Mouse (Mus musculus): ENCODE measurements at regions not wholly inside any gene's neighbourhood (a gene's known extent, or its start where the extent isn't known, plus 50 kb on each side); places are given as distances from the start of the nearest gene placed in this dataset.

DNA sequence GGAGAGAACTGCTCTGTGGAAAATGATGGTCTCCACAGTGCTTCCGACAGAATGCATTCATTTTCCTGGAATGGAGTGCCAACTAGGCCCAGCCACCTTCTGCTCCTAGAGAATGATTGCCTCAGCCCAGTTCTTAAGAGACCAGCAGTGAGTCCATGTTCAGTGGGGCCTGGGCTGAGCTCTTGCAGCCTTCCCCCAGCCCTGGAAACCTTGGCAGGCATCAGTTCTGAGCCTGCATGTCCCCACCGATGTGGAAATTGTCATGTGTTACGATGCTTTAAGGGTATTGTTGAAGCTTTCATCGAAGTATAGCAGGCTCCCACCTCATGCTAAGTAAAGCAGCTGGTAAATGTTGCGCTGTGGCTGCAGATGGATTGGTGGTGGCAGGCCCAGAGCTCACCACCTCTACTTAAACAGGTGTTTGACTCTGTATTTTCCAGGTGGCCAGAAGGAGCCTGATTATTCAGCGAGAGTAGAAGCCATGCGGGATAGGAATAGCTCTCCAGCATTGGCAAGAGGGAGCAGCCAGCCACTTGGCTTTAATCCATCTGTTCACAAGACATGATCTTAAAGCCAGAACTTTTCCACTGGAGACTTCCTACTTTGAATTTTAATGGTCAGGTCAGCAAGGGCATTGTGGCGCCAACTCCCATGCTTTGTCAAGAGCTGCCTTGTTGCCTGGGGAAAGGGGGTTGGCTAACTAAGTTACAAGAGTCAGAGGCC, 437.5 kb downstream of the Meis1 start:
- DNase-seq (ENCODE audit: low spot score): no peak

DNA sequence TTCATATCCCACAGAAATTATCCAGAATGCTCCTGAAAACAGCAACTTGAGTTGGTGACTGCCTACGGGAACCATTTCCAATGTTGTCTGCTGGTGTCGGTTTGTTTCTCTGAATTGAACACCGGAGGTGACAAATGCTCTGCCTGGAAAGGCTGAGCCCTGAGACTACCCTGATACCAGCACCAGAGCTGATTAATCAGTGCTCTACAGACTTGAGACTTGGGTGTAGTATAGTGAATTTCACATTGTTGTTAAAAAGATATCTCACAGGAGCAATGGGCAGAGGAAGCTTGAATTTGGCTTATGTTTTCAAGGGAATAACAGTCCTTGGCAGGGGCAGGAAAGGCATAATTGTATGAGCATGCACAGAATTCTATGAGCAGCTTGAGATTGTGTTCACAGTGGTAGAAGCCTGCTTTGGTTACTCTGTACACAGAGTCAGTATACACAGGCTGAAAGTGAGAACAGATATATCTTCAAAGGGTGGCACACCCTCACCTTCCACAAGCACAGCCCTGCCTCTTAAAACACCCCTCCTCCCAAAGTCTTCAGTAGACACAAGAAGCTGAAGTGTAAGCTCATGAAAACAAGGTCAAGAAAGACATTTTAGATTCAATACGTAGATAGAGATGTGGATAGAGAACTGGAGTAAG, 447.1 kb downstream of the Meis1 start:
- DNase-seq (ENCODE audit: low spot score): no peak

GRCm38 (mm10) chr11:18563011-18563410, 455.8 kb downstream of the Meis1 start:
- no peak for DNase-seq (ENCODE audit: low spot score)

DNA sequence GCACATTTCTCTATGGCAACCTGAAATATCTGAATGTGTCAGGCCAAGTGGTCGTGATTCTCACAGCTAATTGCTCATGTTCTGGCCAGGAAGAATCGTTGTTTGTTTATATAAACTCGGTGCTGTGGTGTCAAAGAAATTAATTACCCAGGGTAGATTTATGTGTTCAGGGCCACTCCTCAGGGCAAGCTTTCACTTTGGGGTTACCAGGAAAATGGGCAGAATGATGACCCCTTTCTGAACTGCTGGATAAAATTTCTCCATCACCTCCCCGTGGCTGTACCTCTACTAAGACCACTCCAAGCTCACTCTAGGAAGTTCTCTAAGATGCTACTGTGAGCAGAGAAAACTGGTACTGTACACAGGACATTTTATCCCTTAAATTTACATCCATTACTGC, 460.1 kb downstream of the Meis1 start:
- no peak for DNase-seq (ENCODE audit: low spot score)

- DNase-seq (ENCODE audit: low spot score): no peak
Observed at GRCm38 (mm10) chr11:18535592-18535857, 483.3 kb downstream of the Meis1 start.

- no peak for DNase-seq (ENCODE audit: low spot score)
Observed at GRCm38 (mm10) chr11:18534807-18535591, 483.8 kb downstream of the Meis1 start.

- DNase-seq (ENCODE audit: low spot score): no peak
Observed at GRCm38 (mm10) chr11:18531264-18532110, 487.3 kb downstream of the Meis1 start.

DNA sequence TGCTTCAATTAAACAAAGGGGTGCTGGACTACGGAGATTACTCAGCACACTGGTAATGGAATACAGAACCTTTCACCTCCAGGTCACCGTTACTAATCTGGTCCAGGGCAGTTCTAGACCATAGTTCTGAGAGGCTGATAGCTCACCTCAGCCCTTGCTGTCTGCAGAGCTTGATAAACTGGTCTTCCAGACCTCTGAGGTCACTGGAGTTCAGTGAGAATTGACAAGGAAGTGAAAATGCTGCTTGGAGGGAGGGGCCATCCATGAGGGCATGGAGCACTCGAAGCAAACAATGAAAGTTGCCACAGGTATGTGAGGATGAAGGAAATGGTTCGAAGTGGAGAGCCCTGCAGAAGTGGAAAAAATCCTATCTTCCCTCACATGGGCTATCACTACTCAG, 490.2 kb downstream of the Meis1 start:
- no peak for DNase-seq (ENCODE audit: low spot score)

GRCm38 (mm10) chr11:18495108-18495757, 523.6 kb downstream of the Meis1 start:
- DNase-seq (ENCODE audit: low spot score): no peak

DNA sequence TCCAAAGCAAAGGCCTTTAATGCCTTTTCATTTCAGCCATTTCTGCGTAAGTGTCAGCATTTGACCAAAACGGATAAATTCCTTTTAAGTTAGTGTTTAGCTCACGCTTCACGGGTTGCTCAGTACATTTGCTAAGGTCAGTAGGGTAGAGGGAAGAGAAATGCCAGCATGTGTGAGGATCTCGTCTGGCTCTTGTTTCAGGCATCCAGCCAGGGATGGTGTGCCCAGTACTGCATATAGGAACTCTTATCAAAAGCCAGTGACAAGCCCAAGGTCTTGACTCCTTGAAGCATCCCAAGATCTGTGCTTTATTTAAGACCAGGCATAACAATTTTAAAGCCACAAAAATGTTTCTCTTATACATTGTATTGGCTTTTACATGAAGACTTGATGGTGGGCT, 524.8 kb downstream of the Meis1 start:
- no peak for DNase-seq (ENCODE audit: low spot score)

- no peak for DNase-seq (ENCODE audit: low spot score)
Observed at GRCm38 (mm10) chr11:18493086-18493485, 525.7 kb downstream of the Meis1 start.

GRCm38 (mm10) chr11:18489517-18490256, 529.1 kb downstream of the Meis1 start:
- no peak for DNase-seq (ENCODE audit: low spot score)

- no peak for DNase-seq (ENCODE audit: low spot score)
Observed at GRCm38 (mm10) chr11:18478841-18479240, 525.2 kb upstream of the Etaa1 start.

GRCm38 (mm10) chr11:18451271-18451670, 497.6 kb upstream of the Etaa1 start:
- DNase-seq (ENCODE audit: low spot score): no peak

- DNase-seq (ENCODE audit: low spot score): no peak
Observed at GRCm38 (mm10) chr11:18448879-18449278, 495.2 kb upstream of the Etaa1 start.

DNA sequence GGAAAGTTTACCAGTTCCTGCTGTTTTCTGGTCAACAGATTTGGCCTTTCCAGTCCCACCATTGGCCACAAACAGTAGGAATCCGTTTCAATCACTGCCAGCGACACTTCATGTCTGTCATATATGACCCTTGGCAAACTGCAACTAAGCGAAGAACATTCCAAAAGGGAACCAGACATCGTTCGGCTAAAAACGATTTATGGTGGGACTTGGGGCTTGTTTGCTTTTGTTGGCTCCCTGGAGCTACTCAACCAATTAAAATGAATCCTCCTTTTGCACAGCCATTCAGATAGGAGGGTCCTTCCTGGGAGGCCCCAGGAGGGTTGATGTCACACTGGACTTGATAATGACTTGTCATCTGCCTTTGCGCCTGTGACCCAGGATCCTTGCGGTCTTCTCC, 490.9 kb upstream of the Etaa1 start:
- DNase-seq (ENCODE audit: low spot score): no peak

DNA sequence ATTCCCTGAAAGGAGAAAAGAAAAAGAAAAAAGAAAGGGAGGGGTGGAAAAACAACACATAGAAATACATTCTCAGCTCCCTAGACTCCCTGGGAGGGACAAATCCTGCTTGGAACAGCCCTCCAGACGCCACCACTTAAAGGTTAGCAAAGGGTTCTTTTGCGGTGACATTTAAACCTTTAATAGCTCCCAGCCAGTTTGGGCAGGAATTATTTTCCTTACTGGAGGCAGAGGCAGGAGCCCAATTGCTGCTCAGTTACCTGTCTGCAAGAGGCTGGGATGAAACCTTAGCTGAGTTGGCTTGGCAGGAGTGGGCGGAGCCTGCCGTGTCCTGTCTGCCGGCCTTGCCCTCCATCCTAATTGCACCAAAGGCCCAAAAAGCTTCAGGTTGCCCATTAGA, 490.4 kb upstream of the Etaa1 start:
- no peak for DNase-seq (ENCODE audit: low spot score)

DNA sequence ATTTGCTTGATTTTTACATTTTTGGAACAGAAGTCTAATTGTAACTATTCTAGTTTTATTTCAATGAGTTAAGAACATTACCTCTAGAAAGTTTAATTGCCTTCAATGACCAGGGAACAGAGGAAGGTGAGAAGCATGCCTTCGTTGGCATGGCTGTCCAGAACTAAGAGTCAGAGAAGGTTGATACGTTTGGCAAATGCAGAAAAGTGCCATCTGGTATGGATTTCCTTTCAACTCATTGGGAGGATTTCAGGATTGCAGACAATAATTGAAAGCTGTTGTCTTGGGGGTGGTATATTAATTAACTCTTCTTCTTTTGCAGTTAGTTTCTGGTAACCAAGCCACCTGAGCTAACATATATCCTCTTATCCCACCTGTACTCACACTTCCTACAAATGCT, 489.5 kb upstream of the Etaa1 start:
- no peak for DNase-seq (ENCODE audit: low spot score)

DNA sequence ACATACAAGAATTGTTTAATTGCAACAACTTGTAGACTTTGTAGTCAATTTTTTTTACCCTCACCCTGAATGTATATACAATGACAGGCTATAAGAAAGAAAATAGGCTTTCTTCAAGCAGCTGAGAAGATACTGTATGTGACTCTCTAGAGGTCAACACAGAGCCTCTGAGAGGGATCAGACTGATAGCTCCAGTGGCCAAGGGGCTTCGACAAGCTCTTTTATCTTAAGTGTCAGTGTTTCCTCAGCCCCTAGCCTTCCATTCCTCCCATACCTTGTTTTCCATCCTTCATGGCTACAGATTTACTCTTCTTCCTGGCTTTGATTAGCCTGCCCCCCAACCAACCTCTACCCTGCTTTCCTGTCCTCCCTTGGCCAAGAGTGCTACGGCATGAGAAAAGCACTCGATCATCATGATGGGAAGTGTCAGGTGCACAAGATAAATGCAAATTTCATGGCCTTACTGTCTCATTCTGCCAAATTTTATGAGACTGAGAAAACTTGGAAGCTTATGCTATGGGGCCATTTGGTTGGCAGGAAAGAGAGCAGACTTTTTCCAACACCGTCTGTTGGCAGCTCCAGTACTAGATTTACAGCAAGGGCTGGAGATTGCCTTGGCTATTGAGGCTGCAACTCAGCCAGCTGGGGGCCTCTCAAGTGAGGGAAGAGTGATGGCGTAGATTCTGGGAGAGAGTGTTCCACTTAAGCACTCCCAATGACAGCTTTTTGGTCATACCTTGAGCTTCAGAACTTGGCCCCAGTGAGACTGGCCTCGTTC, 484.3 kb upstream of the Etaa1 start:
- no peak for DNase-seq (ENCODE audit: low spot score)

DNA sequence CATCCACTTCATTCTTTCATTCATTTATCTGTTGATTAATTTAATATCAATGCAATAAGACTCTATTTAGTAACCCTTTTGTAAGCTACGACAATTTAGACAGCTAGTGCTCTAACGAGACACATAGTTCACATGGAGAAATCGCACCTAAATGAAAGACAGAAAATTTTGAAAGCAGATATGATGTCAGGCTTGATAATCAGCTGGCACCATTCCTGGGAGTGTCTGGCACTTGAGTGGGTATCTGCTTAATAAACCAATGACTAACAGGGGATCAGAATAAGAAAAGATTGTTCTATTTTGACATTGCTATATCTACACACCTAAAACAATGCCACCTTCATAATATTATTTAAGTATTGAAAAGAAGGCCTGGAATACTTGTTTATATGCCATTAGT, 467.4 kb upstream of the Etaa1 start:
- DNase-seq (ENCODE audit: low spot score): no peak
